22 mouse cellular contexts compared by ENCODE assay signal in the genomic region with DNA sequence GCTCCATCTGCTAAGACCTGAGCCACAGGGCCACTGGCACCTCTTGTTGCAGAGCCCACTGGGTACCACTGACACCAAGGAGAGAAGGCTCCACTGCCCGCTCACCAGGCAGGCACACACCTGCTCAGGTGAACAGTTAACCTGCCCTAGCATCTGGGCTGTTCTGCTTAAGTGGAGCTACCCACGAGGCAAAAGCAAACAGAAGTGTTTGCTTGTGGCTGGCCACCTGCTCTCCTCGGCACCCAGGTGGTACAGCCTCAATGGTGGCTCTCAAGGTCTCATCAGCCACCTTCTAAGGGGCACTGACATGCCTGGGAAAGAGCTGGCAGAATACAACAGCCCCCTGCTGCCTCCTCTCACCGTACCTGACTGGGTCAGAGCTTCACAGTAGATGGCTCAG. TPM values are rescaled to one million over a fixed set of nuclear protein-coding genes. Genes with fewer than 3 reads are reported as not detected.
DNase-seq lines count a peak whose midpoint lies in the region; ATAC-seq and TF ChIP-seq lines count a peak whose summit lies in the region.
"Had no signal": no experiment of that assay in that cellular context is flagged by ENCODE, and none has a peak within 500 bp of the region (broad histone marks: within the 10 kb centered on the region; RNA-seq: fewer than 3 reads in every experiment).

No protein-coding gene starts in this region.

- peak; percentile 20 for DNase-seq in lung, adult 2 months
- DNase-seq in lung, postnatal 14 days = no peak
- peak; percentile 21 for DNase-seq in lung, postnatal 25 days (ENCODE audit: low spot score)
- DNase-seq in stomach, postnatal 0 days (ENCODE audit: low spot score) = peak; percentile 25
- DNase-seq in frontal cortex, postnatal 36 days (ENCODE audit: low spot score in 2 of 2) = no peak
- no peak for DNase-seq in kidney, postnatal 25 days
- DNase-seq: adrenal gland, adult 2 months; adrenal gland, postnatal 25 days; cerebellum, adult 18-20 months; cerebellum, adult 9-10 months; forebrain, postnatal 0 days; gastrocnemius, postnatal 25 days; heart, adult 18-20 months; heart, postnatal 14 days; heart, postnatal 4 days had no signal

- no peak overlapping the region for H3K4me3 ChIP-seq in lung, adult 2 months (replicated peaks; ENCODE audit: extremely low read depth, low read depth, low read length)
- H3K4me3 ChIP-seq in lung, embryonic 16.5 days (ENCODE audit: low read length) = no peak overlapping the region
- H3K4me3 ChIP-seq in stomach, postnatal 0 days (ENCODE audit: low read depth, low read length) = no peak overlapping the region
- H3K4me3 ChIP-seq: embryonic facial prominence, embryonic 12.5 days; embryonic facial prominence, embryonic 15.5 days; heart, embryonic 13.5 days had no signal

- H3K4me2 ChIP-seq in lung, embryonic 16.5 days (ENCODE audit: low read depth, low read length) = no peak overlapping the region
- no peak overlapping the region for H3K4me2 ChIP-seq in stomach, postnatal 0 days (replicated peaks; ENCODE audit: low read depth)
- H3K4me2 ChIP-seq: embryonic facial prominence, embryonic 12.5 days; embryonic facial prominence, embryonic 15.5 days; heart, embryonic 13.5 days had no signal

- no peak for TF ChIP-seq CTCF in lung, adult 2 months (IDR thresholded peaks at IDR 0.05; ENCODE audit: insufficient read depth, low read length)
- TF ChIP-seq CTCF in stomach, postnatal 0 days (IDR thresholded peaks at IDR 0.05; ENCODE audit: low read depth) = no peak

- 45% methylated on average over 4 of the region's 4 CpGs for WGBS in lung, adult 2 months
- WGBS in lung, embryonic 16.5 days = 32% methylated on average over 4 of the region's 4 CpGs
- 36% methylated on average over 4 of the region's 4 CpGs for WGBS in stomach, postnatal 0 days

- no peaks in the 10 kb centered on the region for H3K9me3 ChIP-seq in lung, embryonic 16.5 days (ENCODE audit: control insufficient read depth, low read length)
- H3K9me3 ChIP-seq in stomach, postnatal 0 days (ENCODE audit: control insufficient read depth, low read length) = no peaks in the 10 kb centered on the region
- H3K9me3 ChIP-seq: embryonic facial prominence, embryonic 12.5 days; embryonic facial prominence, embryonic 15.5 days; heart, embryonic 13.5 days had no signal

- no peaks in the 10 kb centered on the region for H3K36me3 ChIP-seq in lung, embryonic 16.5 days (ENCODE audit: control insufficient read depth, insufficient read depth, low read length)
- H3K36me3 ChIP-seq in stomach, postnatal 0 days (ENCODE audit: control insufficient read depth, insufficient read depth, low read length) = no peaks in the 10 kb centered on the region
- H3K36me3 ChIP-seq: embryonic facial prominence, embryonic 12.5 days; embryonic facial prominence, embryonic 15.5 days; heart, embryonic 13.5 days had no signal

- TF ChIP-seq EP300 in stomach, postnatal 0 days (optimal IDR thresholded peaks at IDR 0.05) = no peak

- ATAC-seq in lung, embryonic 16.5 days (ENCODE audit: low read depth) = peak; percentile 53; the same call in 1 of the 2 replicates
- no peak for ATAC-seq in stomach, postnatal 0 days (ENCODE audit: low FRiP score, low TSS enrichment)
- ATAC-seq: CD4-positive, CD25-positive, alpha-beta regulatory T cell, adult 4 months; forebrain, embryonic 14.5 days; forebrain, postnatal 0 days; hindbrain, embryonic 16.5 days had no signal

- peaks cover 32% of the 10 kb centered on the region for H3K27me3 ChIP-seq in lung, embryonic 16.5 days (ENCODE audit: control insufficient read depth, insufficient read depth, low read depth, low read length)
- peaks cover 13% of the 10 kb centered on the region for H3K27me3 ChIP-seq in stomach, postnatal 0 days (ENCODE audit: control insufficient read depth, insufficient read depth, low read length)

- TF ChIP-seq POLR2A in lung, adult 2 months (IDR thresholded peaks at IDR 0.05; ENCODE audit: borderline replicate concordance, extremely low read depth, low read depth, low read length) = no peak

- H3K27ac ChIP-seq in lung, embryonic 16.5 days (ENCODE audit: low read length) = no peak overlapping the region
- H3K27ac ChIP-seq in stomach, postnatal 0 days (replicated peaks) = no peak overlapping the region
- H3K27ac ChIP-seq: embryonic facial prominence, embryonic 12.5 days; embryonic facial prominence, embryonic 15.5 days; heart, embryonic 13.5 days had no signal

- H3K4me1 ChIP-seq in lung, adult 2 months (ENCODE audit: control insufficient read depth, insufficient read depth, low read length) = no peaks in the 10 kb centered on the region; the same call in 1 of the 2 replicates
- peaks cover 14% of the 10 kb centered on the region; the same call in 1 of the 2 replicates for H3K4me1 ChIP-seq in lung, embryonic 16.5 days (replicated peaks; ENCODE audit: control insufficient read depth, insufficient read depth, low read length)
- 0 out of 2 replicates have a peak, but pooled peaks cover 2% of the 10 kb centered on the region for H3K4me1 ChIP-seq in stomach, postnatal 0 days (replicated peaks; ENCODE audit: control insufficient read depth, insufficient read depth)

- H3K9ac ChIP-seq in lung, embryonic 16.5 days (ENCODE audit: low read length) = no peak overlapping the region
- no peak overlapping the region for H3K9ac ChIP-seq in stomach, postnatal 0 days (ENCODE audit: low read length)
- H3K9ac ChIP-seq: embryonic facial prominence, embryonic 12.5 days; embryonic facial prominence, embryonic 15.5 days; forebrain, postnatal 0 days; heart, embryonic 13.5 days had no signal

RNA-seq across cellular contexts. Expression of a gene that starts 5.3 kb away (rescaled TPM):
- 1.6 and 1.8 TPM in 2 replicates for polyA plus RNA-seq in lung, adult 2 months (2012; rRNA removed)
- polyA plus RNA-seq in lung, embryonic 16.5 days (2015; fragmentation: Nextera tagmentation; extraction: Ambion mirVana) = 1.0 and 1.6 TPM in 2 replicates
- polyA plus RNA-seq in stomach, postnatal 0 days (2015; fragmentation: Nextera tagmentation; extraction: Ambion mirVana) = 5.0 and 5.5 TPM in 2 replicates

RNA-seq across cellular contexts. Expression of a gene that starts 53.3 kb away (rescaled TPM):
- polyA plus RNA-seq in lung, adult 2 months (2012; rRNA removed) = 8.0 and 10.7 TPM in 2 replicates
- polyA plus RNA-seq in lung, embryonic 16.5 days (2015; fragmentation: Nextera tagmentation; extraction: Ambion mirVana) = 22.9 and 23.1 TPM in 2 replicates
- 10.0 and 10.5 TPM in 2 replicates for polyA plus RNA-seq in stomach, postnatal 0 days (2015; fragmentation: Nextera tagmentation; extraction: Ambion mirVana)

Comparison
In these comparisons a context has a peak if more than half of its experiments do, and no peak if none do; other contexts are left out.
1. DNase-seq: peak in lung, adult 2 months (single experiment), lung, postnatal 25 days (single experiment) and stomach, postnatal 0 days (single experiment); none in lung, postnatal 14 days (single experiment), frontal cortex, postnatal 36 days (0 of 2) and kidney, postnatal 25 days (0 of 2).